Mouse (Mus musculus): ENCODE data around the gene Mex3d. TPM values are rescaled to one million over a fixed set of nuclear protein-coding genes. Genes with fewer than 3 reads are reported as not detected.

Gene Mex3d
- total RNA-seq, 2 experiments from 2014 or later: 3.4 to 4.5 TPM

GRCm38 (mm10) chr10:80339941-80340750 is 47.3 kb downstream of the Mex3d start:
- peak; percentile 85 to 89 for DNase-seq
- intact Hi-C loops (cut with DNase I): no loop called here

DNA sequence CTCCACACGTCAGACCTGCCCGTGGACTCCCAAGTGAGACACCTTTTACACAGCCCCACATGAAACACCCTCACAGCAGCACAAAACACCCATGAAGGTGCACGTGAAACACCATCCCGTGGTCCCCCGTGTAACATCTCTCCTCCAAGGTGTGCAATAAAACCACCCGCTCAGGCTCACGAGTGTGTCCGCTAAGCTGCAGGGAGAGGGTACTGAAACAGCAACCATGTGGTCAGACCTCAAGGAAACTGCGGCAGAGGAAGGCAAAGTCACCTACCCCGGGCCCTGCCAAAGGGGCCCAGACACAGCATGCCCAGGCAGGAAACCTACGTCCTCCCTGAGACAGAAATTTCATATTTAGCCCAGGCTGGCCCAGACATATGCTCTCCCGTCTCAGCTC is 51.2 kb downstream of the Mex3d start:
- no peak for DNase-seq
- intact Hi-C loops (cut with DNase I): no loop called here

GRCm38 (mm10) chr10:80332525-80332989 is 54.9 kb downstream of the Mex3d start:
- intact Hi-C loops (cut with DNase I): no loop called here
- no peak for DNase-seq

DNA sequence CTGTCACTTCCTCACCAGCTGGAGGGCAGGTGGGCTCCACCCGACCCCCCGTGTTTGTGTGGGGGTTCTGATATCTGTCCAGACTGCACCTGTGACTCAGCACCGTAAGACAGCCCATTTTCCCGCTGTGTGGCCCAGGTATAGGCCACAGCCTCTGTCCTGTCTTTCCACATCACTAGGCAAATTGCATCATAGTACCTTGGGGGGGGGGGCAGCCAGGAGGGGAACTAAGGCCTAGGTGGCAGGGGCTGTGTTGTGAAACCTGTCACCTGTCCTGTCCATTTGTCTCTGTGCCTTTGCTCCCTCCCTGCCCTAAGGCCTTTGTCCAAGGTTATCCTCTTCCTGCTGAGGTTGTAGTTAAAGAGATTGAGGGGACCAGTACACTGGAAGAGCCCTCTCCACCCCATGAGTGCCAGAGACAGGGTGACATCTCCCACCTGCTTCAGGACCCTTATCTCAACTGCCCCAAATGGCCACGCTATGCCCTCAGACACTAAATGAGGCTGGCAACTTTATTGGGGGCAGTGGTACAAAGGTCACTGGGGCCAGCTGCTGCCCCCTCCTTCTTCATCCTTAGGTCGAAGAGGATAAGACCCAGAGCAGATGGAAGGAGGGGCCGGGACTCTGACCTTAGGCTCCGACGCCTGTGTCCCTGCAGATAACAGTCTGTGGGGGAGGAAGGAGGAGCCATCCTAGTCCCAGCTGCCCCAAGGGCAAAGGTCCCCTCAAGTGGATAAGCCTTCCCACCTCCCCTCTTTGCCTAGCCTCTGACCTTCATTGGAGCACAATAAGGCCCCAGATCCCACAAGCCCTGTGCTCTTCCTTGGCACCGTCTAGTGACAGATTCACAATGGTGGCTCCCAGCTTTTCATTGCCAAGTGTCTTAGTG is 55.6 kb downstream of the Mex3d start:
- DNase-seq: no peak
- intact Hi-C loops (cut with DNase I): no loop called here

DNA sequence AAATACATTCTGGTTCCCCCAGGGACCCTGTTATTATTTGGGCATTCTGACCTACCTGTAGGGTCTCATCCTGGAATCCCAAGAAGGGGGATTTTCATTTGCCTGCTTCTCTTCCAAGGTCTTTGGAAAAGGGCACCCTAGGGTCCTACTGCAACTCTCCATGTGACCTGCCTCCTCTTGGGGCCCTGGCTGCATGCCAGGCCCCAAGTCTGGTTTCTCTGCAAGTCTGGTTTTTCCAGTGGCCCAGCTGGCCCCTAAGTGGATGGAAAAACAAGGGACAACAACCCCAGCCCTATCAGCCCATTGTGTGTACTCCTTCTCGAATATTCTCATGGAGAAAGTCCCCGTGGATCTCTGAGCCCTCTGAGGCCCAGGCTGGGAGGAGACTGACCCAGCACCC is 56.6 kb downstream of the Mex3d start:
- intact Hi-C loops (cut with DNase I): no loop called here
- DNase-seq: no peak

Small RNA genes lying within 50 kb of the gene (microRNA-seq; reads per million reads assigned to microRNA genes)
- 0 reads per million in 2 experiments for gene Gm22721

Other genes with a start within 250 kb of the Mex3d start
- gene Atp5d, start 249.0 kb downstream of the Mex3d start, total RNA-seq (2021): 100 to 1,000 TPM; 600 to 616 TPM
- gene Cbarp, start 246.8 kb downstream of the Mex3d start, total RNA-seq (2021): 1 to 10 TPM; 1.4 to 2.1 TPM
- 10 to 100 TPM; 37.6 to 49.3 TPM for gene Midn, start 239.4 kb downstream of the Mex3d start, total RNA-seq (2021)
- gene Cirbp, start 221.7 kb downstream of the Mex3d start, total RNA-seq (2021): 10 to 100 TPM; 22.6 to 28.3 TPM
- gene 1600002K03Rik, start 214.7 kb downstream of the Mex3d start, total RNA-seq (2021): 1 to 10 TPM; 4.7 to 5.1 TPM
- under 1 TPM; 0.27 to 0.31 TPM for gene Efna2, start 208.2 kb downstream of the Mex3d start, total RNA-seq (2021)
- 10 to 100 TPM; 12.3 to 14.3 TPM for gene Mum1, start 161.2 kb downstream of the Mex3d start, total RNA-seq (2021)
- 100 to 1,000 TPM; 516 to 553 TPM for gene Ndufs7, start 138.5 kb downstream of the Mex3d start, total RNA-seq (2021)
- gene Gamt, start 126.6 kb downstream of the Mex3d start, total RNA-seq (2021): 10 to 100 TPM; 35.1 to 59.8 TPM
- gene Dazap1, start 126.2 kb downstream of the Mex3d start, total RNA-seq (2021): 10 to 100 TPM; 30.0 to 40.4 TPM
- gene Rps15, start 95.2 kb downstream of the Mex3d start, total RNA-seq (2021): 100 to 1,000 TPM; 529 to 644 TPM
- under 1 TPM; 0.54 to 0.57 TPM for gene Apc2, start 91.7 kb downstream of the Mex3d start, total RNA-seq (2021)
- 1 to 10 TPM; 5.5 to 6.2 TPM for gene 2310011J03Rik, start 67.1 kb downstream of the Mex3d start, total RNA-seq (2021)
- 1 to 10 TPM; 1.1 to 2.0 TPM for gene Pcsk4, start 58.2 kb downstream of the Mex3d start, total RNA-seq (2021)
- gene Reep6, start 57.7 kb downstream of the Mex3d start, total RNA-seq (2021): 1 to 10 TPM; 1.3 to 1.5 TPM
- 10 to 100 TPM; 27.4 to 38.1 TPM for gene Adamtsl5, start 39.2 kb downstream of the Mex3d start, total RNA-seq (2021)
- under 1 TPM; 0.15 to 0.20 TPM for gene Plk5, start 31.2 kb downstream of the Mex3d start, total RNA-seq (2021)
- gene Mbd3, start 11.9 kb upstream of the Mex3d start, total RNA-seq (2021): 10 to 100 TPM; 95.1 to 99.9 TPM
- 100 to 1,000 TPM; 825 to 866 TPM for gene Uqcr11, start 19.2 kb upstream of the Mex3d start, total RNA-seq (2021)
- gene Tcf3, start 46.0 kb upstream of the Mex3d start, total RNA-seq (2021): 10 to 100 TPM; 11.0 to 12.0 TPM
- gene Onecut3, start 107.2 kb upstream of the Mex3d start, total RNA-seq (2021): not detected
- not detected for gene Atp8b3, start 151.5 kb upstream of the Mex3d start, total RNA-seq (2021)
- 1 to 10 TPM; 8.8 to 9.7 TPM for gene Rexo1, start 173.9 kb upstream of the Mex3d start, total RNA-seq (2021)
- 1 to 10 TPM; 1.5 TPM for gene Klf16, start 189.7 kb upstream of the Mex3d start, total RNA-seq (2021)
- 10 to 100 TPM; 52.5 to 62.7 TPM for gene Abhd17a, start 202.7 kb upstream of the Mex3d start, total RNA-seq (2021)
- gene Scamp4, start 215.2 kb upstream of the Mex3d start, total RNA-seq (2021): 10 to 100 TPM; 14.5 to 14.8 TPM
- under 1 TPM; 0.52 to 0.99 TPM for gene Adat3, start 215.2 kb upstream of the Mex3d start, total RNA-seq (2021)
- gene Gm49322, start 218.4 kb upstream of the Mex3d start, total RNA-seq (2021): under 1 TPM; 0.25 to 0.26 TPM
- 10 to 100 TPM; 84.0 to 90.0 TPM for gene Csnk1g2, start 235.2 kb upstream of the Mex3d start, total RNA-seq (2021)